Mouse (Mus musculus) 3T3-L1 (cell line): ENCODE data around the gene Adgrl4.
A peak's percentile ranks its signal among the peaks of the same experiment; 100 is the strongest.

ENCODE experiments used
- DNase-seq: peaks from one replicate; pipeline ENCODE4 v3.0.0-alpha.2; 2015; ENCODE audit warnings: low read depth, low spot score

Adgrl4 gene

DNA sequence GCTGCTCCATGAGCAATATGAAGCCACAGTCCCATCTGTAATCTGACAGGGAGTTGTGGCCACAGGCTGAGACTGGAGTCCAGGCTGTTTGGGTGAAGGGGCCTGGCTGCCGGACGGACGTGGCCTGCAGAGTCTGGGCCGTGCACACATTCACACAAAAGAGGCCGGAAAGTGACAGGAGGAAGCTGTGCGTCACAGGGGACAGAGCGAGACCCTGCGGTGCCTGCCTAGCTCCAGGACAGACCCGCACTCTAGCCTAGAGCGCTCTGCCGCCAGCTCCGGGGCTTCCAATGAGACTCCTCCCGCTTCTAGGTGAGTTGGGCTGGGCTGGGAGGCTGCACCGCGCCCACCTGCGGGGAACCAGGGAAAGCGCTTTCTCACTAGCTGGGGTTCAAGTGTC, at the start of gene Adgrl4:
TSS of gene Adgrl4 (plus strand) at position 195 of the 400 bp plus-strand sequence.
- no peak for DNase-seq

DNA sequence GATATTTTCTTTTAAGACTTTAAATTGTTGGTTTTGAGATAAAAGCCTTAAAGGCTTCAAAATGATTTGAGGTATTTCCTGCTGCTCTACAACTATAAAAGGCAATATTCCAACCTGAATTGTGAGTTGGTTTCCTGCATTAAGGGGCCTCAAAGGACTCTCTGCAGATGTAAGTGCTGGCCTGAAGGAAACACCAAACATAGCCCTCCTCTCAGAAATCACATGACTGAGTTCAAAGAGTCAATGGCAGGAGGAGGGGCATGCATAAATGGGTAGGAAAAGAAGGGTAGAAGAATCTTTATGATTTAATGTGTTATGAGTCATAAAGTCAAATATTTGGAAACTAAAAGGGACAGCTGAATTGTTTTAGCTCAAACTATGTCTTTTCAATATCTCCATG, 46.8 kb upstream of the Adgrl4 start:
- peak; percentile 13 for DNase-seq

DNA sequence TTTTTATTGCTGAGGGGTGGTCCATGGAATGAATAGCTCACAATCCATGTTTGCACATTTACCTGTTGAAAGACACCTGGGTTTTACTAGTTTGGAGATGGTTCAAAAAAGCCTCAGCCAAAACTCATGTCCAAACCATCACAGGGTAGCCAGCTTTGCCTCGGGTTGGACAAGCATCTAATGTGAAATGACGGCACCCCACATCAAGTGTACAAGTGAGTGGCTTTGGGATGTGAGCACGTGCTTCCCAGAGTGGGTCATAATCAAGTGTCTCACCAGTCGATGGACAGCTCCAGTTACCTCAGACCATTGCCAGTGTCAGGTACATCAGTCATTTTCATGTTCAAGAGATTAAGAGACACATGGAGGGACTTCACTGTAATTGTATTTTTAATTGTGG, 44.8 kb upstream of the Adgrl4 start:
- DNase-seq = no peak

DNA sequence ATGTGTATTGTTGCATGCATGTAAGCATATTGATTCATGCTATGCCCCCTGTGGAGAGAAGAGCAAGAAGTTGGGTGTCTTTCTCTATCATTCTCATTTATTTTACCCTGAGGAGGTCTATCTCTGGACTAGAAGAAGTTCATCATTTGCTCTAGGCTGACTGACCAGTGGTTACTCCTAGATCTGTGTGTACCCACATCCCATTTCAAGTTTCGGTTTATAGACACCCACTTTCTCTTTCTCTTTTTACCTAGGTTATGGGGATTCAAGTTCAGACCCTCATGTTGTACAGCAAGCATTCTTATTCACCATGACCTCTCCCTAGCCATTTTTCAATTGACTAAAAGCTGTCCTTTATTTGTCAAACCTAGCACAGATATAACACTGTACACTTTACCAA, 44.4 kb upstream of the Adgrl4 start:
- DNase-seq = no peak

GRCm38 (mm10) chr3:151399270-151399669, 38.4 kb upstream of the Adgrl4 start:
- DNase-seq = no peak

DNA sequence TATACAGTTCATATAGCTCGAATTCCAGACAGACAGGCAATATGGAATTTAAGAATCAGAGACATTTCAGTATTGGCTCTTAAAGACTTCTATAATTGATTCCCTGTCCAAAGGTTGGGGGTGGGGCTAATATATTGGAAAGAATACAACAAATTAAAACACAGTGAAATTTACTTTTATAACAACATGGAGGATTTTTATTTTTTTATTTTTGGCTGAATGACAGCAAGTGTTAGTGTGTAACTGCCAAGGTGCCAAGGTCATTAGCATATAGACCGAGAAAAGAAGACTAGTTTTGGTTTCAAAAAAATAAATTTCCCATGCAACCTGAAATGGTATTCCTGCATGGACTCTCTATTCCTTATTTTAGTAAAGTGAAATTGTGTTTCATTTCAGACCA, 26.7 kb upstream of the Adgrl4 start:
- no peak for DNase-seq

GRCm38 (mm10) chr3:151411488-151411887, 26.2 kb upstream of the Adgrl4 start:
- no peak for DNase-seq

- no peak for DNase-seq
Observed at GRCm38 (mm10) chr3:151416931-151417330, 20.8 kb upstream of the Adgrl4 start.

- DNase-seq = no peak
Observed at GRCm38 (mm10) chr3:151417688-151418572, 19.8 kb upstream of the Adgrl4 start.

DNA sequence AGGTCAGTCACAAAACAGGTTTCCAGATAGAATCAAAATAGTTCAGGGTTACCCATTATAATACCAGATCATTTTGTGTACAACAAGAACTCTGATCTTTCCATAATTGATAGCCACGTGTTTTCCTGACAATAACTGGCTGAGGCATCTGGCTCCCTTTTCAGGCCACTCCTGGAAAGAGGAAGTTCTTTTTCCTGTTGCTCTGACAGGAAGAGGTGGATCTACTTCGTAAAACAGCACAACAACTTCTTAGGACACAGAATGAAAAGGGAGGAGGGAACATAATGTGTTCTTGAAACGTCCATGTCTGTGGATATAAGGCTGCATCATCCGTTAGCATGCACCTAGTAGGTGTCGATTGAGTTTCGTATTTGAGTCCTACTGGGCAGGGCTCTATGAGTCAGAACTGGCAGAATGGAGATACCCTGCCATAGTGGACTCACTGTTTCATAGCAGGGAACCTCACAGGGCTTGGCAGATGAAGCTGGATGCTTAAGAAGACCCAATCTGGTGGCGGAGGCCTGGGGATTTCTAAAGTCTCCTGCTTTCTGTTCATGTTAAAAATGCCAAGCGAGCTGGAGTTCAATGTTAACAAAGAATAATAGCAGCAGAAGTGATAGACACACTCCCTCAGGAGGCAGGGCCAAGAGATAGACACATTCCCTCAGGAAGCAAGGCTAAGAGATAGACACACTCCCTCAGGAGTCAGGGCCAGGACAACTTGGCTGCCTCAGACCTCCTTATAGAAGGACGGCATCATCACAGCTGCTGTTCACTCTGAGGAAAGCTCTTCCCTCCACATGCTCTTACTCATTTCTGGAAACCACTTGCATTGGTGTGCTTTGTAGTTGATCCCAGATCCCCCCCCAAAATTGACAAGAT, 13.1 kb upstream of the Adgrl4 start:
- DNase-seq = no peak

DNA sequence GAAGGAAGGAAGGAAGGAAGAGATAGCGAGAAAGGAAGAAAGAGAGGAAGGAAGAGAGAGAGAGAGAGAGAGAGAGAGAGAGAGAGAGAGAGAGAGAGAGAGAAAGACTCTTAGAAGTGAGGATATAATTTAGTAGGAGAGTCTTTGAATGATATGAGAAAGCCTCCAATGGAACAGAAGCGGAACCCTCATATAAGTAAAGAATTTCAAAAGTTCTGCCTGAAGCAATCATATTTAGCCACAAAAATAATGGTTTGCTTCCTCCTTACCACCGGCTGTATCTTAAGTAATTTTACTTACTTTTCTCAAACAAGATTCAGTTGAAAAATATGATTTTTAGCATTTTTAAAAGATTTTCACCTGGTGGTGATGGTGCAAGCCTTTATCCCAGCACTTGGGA, 7.6 kb upstream of the Adgrl4 start:
- peak; percentile 10 for DNase-seq

- DNase-seq = peak; percentile 90
Observed at GRCm38 (mm10) chr3:151431507-151431906, 6.2 kb upstream of the Adgrl4 start.

GRCm38 (mm10) chr3:151438364-151438763, 677 bp downstream of the Adgrl4 start:
- no peak for DNase-seq

GRCm38 (mm10) chr3:151439976-151440375, 2.3 kb downstream of the Adgrl4 start:
- DNase-seq = no peak

GRCm38 (mm10) chr3:151442026-151442425, 4.3 kb downstream of the Adgrl4 start:
- DNase-seq = peak; percentile 63

GRCm38 (mm10) chr3:151443486-151443885, 5.8 kb downstream of the Adgrl4 start:
- DNase-seq = no peak

- DNase-seq = no peak
Observed at GRCm38 (mm10) chr3:151444284-151444683, 6.6 kb downstream of the Adgrl4 start.

DNA sequence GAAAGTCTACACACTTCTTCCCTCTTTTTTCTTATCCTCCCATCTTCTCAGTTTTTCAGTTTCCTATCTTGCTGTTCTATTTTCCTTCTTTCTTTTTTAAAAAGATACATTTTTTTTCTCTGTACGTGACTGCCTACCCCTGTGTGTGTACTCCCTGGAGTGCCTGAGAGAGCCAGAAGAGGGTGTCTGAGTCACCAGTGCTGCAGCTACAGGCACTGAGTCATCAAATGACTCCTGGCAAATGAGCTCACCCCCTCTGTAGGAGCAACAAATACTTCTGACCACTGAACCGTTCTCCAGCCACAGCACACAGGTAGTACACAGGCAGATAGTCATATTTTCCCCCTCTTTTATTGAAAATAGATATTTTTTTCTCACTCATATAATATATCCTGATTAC, 8.2 kb downstream of the Adgrl4 start:
- DNase-seq = peak; percentile 92

DNA sequence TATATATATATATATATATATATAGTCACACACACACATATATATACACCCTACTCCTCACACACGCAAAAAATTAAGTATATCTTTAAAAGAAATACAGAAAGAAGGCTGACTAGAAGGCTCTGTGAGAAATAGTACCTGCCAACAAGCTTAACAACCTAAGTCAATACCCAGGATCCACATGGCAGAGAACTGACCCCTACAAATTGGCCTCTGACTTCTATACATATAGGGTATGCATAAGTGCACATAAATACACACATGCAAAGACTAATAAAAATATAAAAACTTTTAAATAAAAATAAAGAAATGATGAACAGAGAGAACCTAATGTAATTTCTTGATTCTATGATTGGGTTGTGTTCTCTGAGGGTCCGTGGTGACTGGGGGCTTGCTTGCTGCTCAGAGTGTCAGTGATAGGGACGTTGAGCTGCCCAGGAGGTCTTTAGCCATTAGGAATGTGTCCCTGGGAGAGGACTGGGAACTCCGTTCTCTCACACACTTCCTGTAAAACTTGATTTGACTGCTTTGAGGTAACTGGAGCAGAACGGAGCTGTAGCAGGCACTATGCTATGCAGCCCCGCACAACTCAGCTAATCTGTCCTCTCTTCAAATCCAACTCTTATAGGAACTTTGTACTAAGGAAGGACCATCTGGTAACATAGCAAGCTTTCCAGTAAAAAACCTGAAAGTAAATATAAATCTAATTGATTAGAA, 17.5 kb downstream of the Adgrl4 start:
- DNase-seq = no peak

GRCm38 (mm10) chr3:151459430-151460190, 21.9 kb downstream of the Adgrl4 start:
- DNase-seq = peak; percentile 91

DNA sequence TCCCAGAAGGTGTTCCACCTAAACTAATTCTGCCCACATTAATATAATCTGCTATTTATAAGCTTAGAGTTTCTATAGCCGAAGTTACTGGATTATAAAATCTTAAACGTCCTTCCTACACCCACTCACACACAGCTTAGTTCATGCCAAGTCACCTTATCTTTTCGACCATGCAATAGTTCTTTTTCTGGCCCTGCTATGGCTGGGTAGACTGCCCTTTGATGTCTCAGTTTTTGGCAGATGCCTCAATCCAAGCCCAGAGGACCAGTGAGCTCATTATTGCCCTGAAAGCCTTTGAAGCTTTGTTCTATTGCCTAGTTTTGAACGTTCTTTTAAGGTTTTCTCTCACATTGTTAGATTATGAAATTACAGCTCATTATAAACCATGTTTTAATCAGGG, 27.5 kb downstream of the Adgrl4 start:
- no peak for DNase-seq
